Mouse (Mus musculus) C2C12 (cell line): ENCODE results near the gene Rpl35a.

Source experiments
- CTCF ChIP-seq: IDR thresholded peaks from one replicate; pipeline ENCODE4 v1.5.1; 2011; ENCODE audit not compliant: control insufficient read depth, insufficient read depth, insufficient read length
- MAX ChIP-seq: IDR thresholded peaks from one replicate; pipeline ENCODE4 v1.6.1; 2011; ENCODE audit warnings: mild to moderate bottlenecking, control low read depth
- MYOD1 ChIP-seq: IDR thresholded peaks from one replicate; pipeline ENCODE4 v1.6.1; 2011; ENCODE audit warnings: low read depth; ENCODE audit not compliant: control insufficient read depth, insufficient read length
- MYOG ChIP-seq: IDR thresholded peaks from one replicate; pipeline ENCODE4 v1.6.1; 2011; ENCODE audit not compliant: control insufficient read depth, insufficient read length; ENCODE audit errors: extremely low read depth
- USF1 ChIP-seq: IDR thresholded peaks from one replicate; pipeline ENCODE4 v1.6.1; 2011; ENCODE audit warnings: low read depth, mild to moderate bottlenecking, control low read depth, moderate library complexity

- TF ChIP-seq MAX = no peak
- TF ChIP-seq CTCF = no peak
- no peak for TF ChIP-seq MYOD1
- TF ChIP-seq MYOG = no peak
- no peak for TF ChIP-seq USF1
Observed at GRCm38 (mm10) chr16:33080063-33080462, 23.8 kb downstream of the Rpl35a start.
